In the genomic region with DNA sequence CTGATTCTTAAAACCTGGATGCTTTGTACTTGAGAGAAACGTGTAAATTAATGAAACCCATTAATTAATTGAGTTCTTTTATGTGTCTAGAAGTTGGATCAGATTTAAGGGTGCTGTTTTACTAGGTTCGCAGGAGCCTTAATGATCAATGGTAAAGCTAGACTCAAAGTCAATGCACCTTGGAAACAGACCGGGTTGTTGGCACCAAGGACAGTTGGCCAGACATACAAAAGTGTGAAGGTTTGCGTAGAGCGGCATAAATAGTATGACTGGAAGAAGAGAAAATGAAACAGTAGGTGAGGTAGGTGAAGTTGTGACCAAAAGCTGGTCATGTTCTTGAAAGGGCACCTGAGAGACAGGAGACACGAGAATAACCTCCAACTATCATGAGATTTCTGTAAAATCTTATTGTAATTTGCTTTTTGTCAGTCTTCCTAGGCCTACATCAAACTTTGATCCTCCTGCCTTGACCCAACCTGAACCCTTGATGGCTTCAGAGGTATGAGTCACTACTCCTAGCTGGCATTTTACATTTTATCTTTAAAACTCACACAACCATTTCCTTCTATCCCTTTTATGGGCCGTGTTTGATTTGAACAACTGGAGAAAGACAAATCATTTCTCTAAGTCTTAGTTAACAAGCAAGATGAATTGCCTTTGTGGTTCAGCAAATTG, we compare ENCODE assay signal across 8 mouse cellular contexts. TPM values are rescaled to one million over a fixed set of nuclear protein-coding genes. Genes with fewer than 3 reads are reported as not detected.
DNase-seq lines count a peak whose midpoint lies in the region; ATAC-seq and TF ChIP-seq lines count a peak whose summit lies in the region.

No protein-coding gene starts in this region.

- no peaks in the 10 kb centered on the region for H3K9me3 ChIP-seq in lung, embryonic 15.5 days
- no peaks in the 10 kb centered on the region for H3K9me3 ChIP-seq in limb, embryonic 12.5 days
- H3K9me3 ChIP-seq in stomach, embryonic 14.5 days (ENCODE audit: control insufficient read depth, low read depth, low read length), result no peaks in the 10 kb centered on the region

- peak; percentile 68 for DNase-seq in adrenal gland, adult 2 months
- no peak for DNase-seq in adrenal gland, postnatal 4 days (ENCODE audit: low spot score in 2 of 2)
- DNase-seq in lung, adult 2 months, result no peak
- DNase-seq in layer of hippocampus, adult 8-10 months (ENCODE audit: low spot score in 2 of 2), result no peak
- DNase-seq in Muller cell, postnatal 12 days (ENCODE audit: inconsistent ontology term), result no peak

- H3K36me3 ChIP-seq in lung, embryonic 15.5 days, result no peaks in the 10 kb centered on the region
- H3K36me3 ChIP-seq in limb, embryonic 12.5 days, result no peaks in the 10 kb centered on the region
- no peaks in the 10 kb centered on the region for H3K36me3 ChIP-seq in stomach, embryonic 14.5 days (ENCODE audit: control insufficient read depth, insufficient read depth, low read length)

- no peak for ATAC-seq in lung, embryonic 15.5 days (ENCODE audit: borderline replicate concordance, extremely low read depth, low FRiP score, low TSS enrichment)
- ATAC-seq in limb, embryonic 12.5 days (ENCODE audit: insufficient number of reproducible peaks, insufficient read depth, low FRiP score, low TSS enrichment, low read depth), result no peak
- ATAC-seq in stomach, embryonic 14.5 days (ENCODE audit: insufficient number of reproducible peaks, insufficient read depth, low FRiP score, low read depth), result no peak

- TF ChIP-seq CTCF in lung, adult 2 months (IDR thresholded peaks at IDR 0.05; ENCODE audit: insufficient read depth, low read length), result no peak

- no peak for TF ChIP-seq POLR2A in lung, adult 2 months (IDR thresholded peaks at IDR 0.05; ENCODE audit: borderline replicate concordance, extremely low read depth, low read depth, low read length)

- H3K27ac ChIP-seq in lung, embryonic 15.5 days, result peak overlapping the region; percentile 98; the same call in 1 of the 2 replicates
- peak overlapping the region; percentile 99; the same call in 1 of the 2 replicates for H3K27ac ChIP-seq in limb, embryonic 12.5 days
- H3K27ac ChIP-seq in stomach, embryonic 14.5 days (ENCODE audit: low read length), result no peak overlapping the region; the same call in 1 of the 2 replicates

- H3K4me2 ChIP-seq in lung, embryonic 15.5 days, result peak overlapping the region; percentile 71
- H3K4me2 ChIP-seq in limb, embryonic 12.5 days, result peak overlapping the region; percentile 69
- peak overlapping the region; percentile 64 for H3K4me2 ChIP-seq in stomach, embryonic 14.5 days (replicated peaks; ENCODE audit: low read depth, low read length)

- H3K27me3 ChIP-seq in lung, embryonic 15.5 days, result no peaks in the 10 kb centered on the region
- no peaks in the 10 kb centered on the region for H3K27me3 ChIP-seq in limb, embryonic 12.5 days
- H3K27me3 ChIP-seq in stomach, embryonic 14.5 days (ENCODE audit: control insufficient read depth, insufficient read depth, low read length), result no peaks in the 10 kb centered on the region

- H3K4me3 ChIP-seq in lung, embryonic 15.5 days, result peak overlapping the region; percentile 77
- H3K4me3 ChIP-seq in lung, adult 2 months (replicated peaks; ENCODE audit: extremely low read depth, low read depth, low read length), result no peak overlapping the region
- peak overlapping the region; percentile 88 for H3K4me3 ChIP-seq in limb, embryonic 12.5 days (replicated peaks)
- H3K4me3 ChIP-seq in stomach, embryonic 14.5 days (ENCODE audit: low read depth, low read length), result peak overlapping the region; percentile 92; the same call in 1 of the 2 replicates

- WGBS in lung, embryonic 15.5 days, result 73% methylated on average over 7 of the region's 7 CpGs
- 73% methylated on average over 7 of the region's 7 CpGs for WGBS in lung, adult 2 months
- WGBS in limb, embryonic 12.5 days, result 59% methylated on average over 7 of the region's 7 CpGs
- 65% methylated on average over 7 of the region's 7 CpGs for WGBS in stomach, embryonic 14.5 days

- H3K4me1 ChIP-seq in lung, embryonic 15.5 days, result peaks cover 8% of the 10 kb centered on the region; the same call in 1 of the 2 replicates
- peaks cover 5% of the 10 kb centered on the region; the same call in 1 of the 2 replicates for H3K4me1 ChIP-seq in lung, adult 2 months (ENCODE audit: control insufficient read depth, insufficient read depth, low read length)
- peaks cover 21% of the 10 kb centered on the region for H3K4me1 ChIP-seq in limb, embryonic 12.5 days (replicated peaks)
- H3K4me1 ChIP-seq in stomach, embryonic 14.5 days (ENCODE audit: control insufficient read depth, insufficient read depth, low read length), result peaks cover 13% of the 10 kb centered on the region

- H3K9ac ChIP-seq in lung, embryonic 15.5 days, result 0 out of 2 replicates have a peak overlapping the region, but pooled peaks have one; percentile 86
- peak overlapping the region; percentile 90; the same call in 1 of the 2 replicates for H3K9ac ChIP-seq in limb, embryonic 12.5 days (replicated peaks)
- no peak overlapping the region for H3K9ac ChIP-seq in stomach, embryonic 14.5 days (replicated peaks; ENCODE audit: low read depth, low read length)

RNA-seq across cellular contexts. Expression of gene Smchd1, which starts 1.3 kb away (rescaled TPM):
- 10 to 100 TPM; 32.3 to 35.7 TPM for total RNA-seq in adrenal gland, adult 2 months (2021)
- polyA plus RNA-seq in adrenal gland, adult 2 months (2012; rRNA removed), result 1.3 and 2.0 TPM in 2 replicates
- 10 to 100 TPM; 45.5 to 57.2 TPM for total RNA-seq in adrenal gland, postnatal 4 days (2021)
- 62.4 and 68.3 TPM in 2 replicates for polyA plus RNA-seq in lung, embryonic 15.5 days (2015; fragmentation: Nextera tagmentation; extraction: Ambion mirVana)
- polyA plus RNA-seq in lung, adult 2 months (2012; rRNA removed), result 6.9 and 8.3 TPM in 2 replicates
- polyA plus RNA-seq in limb, embryonic 12.5 days (2016; fragmentation: Nextera tagmentation; extraction: Ambion mirVana), result 80.9 and 83.9 TPM in 2 replicates
- 107 and 112 TPM in 2 replicates for polyA plus RNA-seq in stomach, embryonic 14.5 days (2014; fragmentation: Nextera tagmentation; extraction: Ambion mirVana)
- 10 to 100 TPM; 30.3 to 34.7 (median 33.9) TPM for total RNA-seq in layer of hippocampus, adult 8-10 months (2022)

RNA-seq across cellular contexts. Expression of gene Gm4707, which starts 16.8 kb away (rescaled TPM):
- 1 to 10 TPM in 1 of 2 experiments, under 1 TPM in 1; 0.78 to 1.0 TPM for total RNA-seq in adrenal gland, adult 2 months (2021)
- polyA plus RNA-seq in adrenal gland, adult 2 months (2012; rRNA removed), result 0.25 and 0.36 TPM in 2 replicates
- total RNA-seq in adrenal gland, postnatal 4 days (2021), result 1 to 10 TPM; 4.3 to 6.1 TPM
- polyA plus RNA-seq in lung, embryonic 15.5 days (2015; fragmentation: Nextera tagmentation; extraction: Ambion mirVana), result 2.9 and 3.9 TPM in 2 replicates
- 0.42 and 0.53 TPM in 2 replicates for polyA plus RNA-seq in lung, adult 2 months (2012; rRNA removed)
- polyA plus RNA-seq in limb, embryonic 12.5 days (2016; fragmentation: Nextera tagmentation; extraction: Ambion mirVana), result 5.3 and 5.6 TPM in 2 replicates
- polyA plus RNA-seq in stomach, embryonic 14.5 days (2014; fragmentation: Nextera tagmentation; extraction: Ambion mirVana), result 4.4 and 5.2 TPM in 2 replicates
- 1 to 10 TPM; 1.7 to 3.8 (median 2.7) TPM for total RNA-seq in layer of hippocampus, adult 8-10 months (2022)

RNA-seq across cellular contexts. Expression of gene Ndc80, which starts 50.2 kb away (rescaled TPM):
- total RNA-seq in adrenal gland, adult 2 months (2021), result 1 to 10 TPM; 1.1 to 1.6 TPM
- polyA plus RNA-seq in adrenal gland, adult 2 months (2012; rRNA removed), result not detected in 2 replicates
- total RNA-seq in adrenal gland, postnatal 4 days (2021), result 10 to 100 TPM; 18.7 to 19.1 TPM
- polyA plus RNA-seq in lung, embryonic 15.5 days (2015; fragmentation: Nextera tagmentation; extraction: Ambion mirVana), result 57.4 and 59.4 TPM in 2 replicates
- 0.12 and 0.14 TPM in 2 replicates for polyA plus RNA-seq in lung, adult 2 months (2012; rRNA removed)
- 56.0 and 56.1 TPM in 2 replicates for polyA plus RNA-seq in limb, embryonic 12.5 days (2016; fragmentation: Nextera tagmentation; extraction: Ambion mirVana)
- polyA plus RNA-seq in stomach, embryonic 14.5 days (2014; fragmentation: Nextera tagmentation; extraction: Ambion mirVana), result 42.9 and 44.4 TPM in 2 replicates
- under 1 TPM; 0.37 to 0.73 (median 0.64) TPM for total RNA-seq in layer of hippocampus, adult 8-10 months (2022)

Comparison
In these comparisons a context has a peak if more than half of its experiments do, and no peak if none do; other contexts are left out.
1. RNA of gene Ndc80, which starts 50.2 kb away (polyA plus RNA-seq): 57.4 to 59.4 TPM in lung, embryonic 15.5 days, 56.0 to 56.1 TPM in limb, embryonic 12.5 days and 42.9 to 44.4 TPM in stomach, embryonic 14.5 days; 0.12 to 0.14 TPM in lung, adult 2 months and not detected in adrenal gland, adult 2 months; every median in the first group is over 10 times any median in the second.
2. Peak in every context shown above with its lines, with median percentiles within 50 percentile points of each other: H3K4me2 ChIP-seq.